Mouse (Mus musculus): Measurements from ENCODE around the gene Upf3b. TPM values are rescaled to one million over a fixed set of nuclear protein-coding genes. Genes with fewer than 3 reads are reported as not detected.
"Not testable (repeated sequence)": the region's sequence is repeated elsewhere in the genome, so short reads cannot be mapped to it uniquely, and the experiment has no call there.

Upf3b gene
- 24.5 and 24.7 TPM in 2 replicates for polyA plus RNA-seq (2016; fragmentation: Nextera tagmentation; extraction: Ambion mirVana)

- Histone ChIP-seq H3K27ac (peak within 1 kb of the TSS; percentile 59; the same call in 1 of the 2 replicates), H3K9ac (peak within 1 kb of the TSS; percentile 52), H3K4me1 (no peaks in the 10 kb centered on the region), H3K9me3 (no peaks in the 10 kb centered on the region), H3K36me3 (no peaks in the 10 kb centered on the region), H3K27me3 (replicated peaks) (peaks cover 2% of the 10 kb centered on the region; the same call in 1 of the 2 replicates), H3K4me2 (replicated peaks) (peak within 1 kb of the TSS; percentile 58), H3K4me3 (peak within 1 kb of the TSS; percentile 48)
- WGBS = 17% methylated on average over 30 of the region's 30 CpGs
- peak; percentile 98 for ATAC-seq (ENCODE audit: low FRiP score, low read depth)
Measured at GRCm38 (mm10) chrX:37110193-37110880, at the start of gene Upf3b. TSS of gene Upf3b (minus strand) at chrX:37110322.

GRCm38 (mm10) chrX:37157839-37158238, 47.7 kb upstream of the Upf3b start:
- Histone ChIP-seq H3K4me3 (no peak overlapping the region), H3K9me3 (no peaks in the 10 kb centered on the region), H3K27ac (no peak overlapping the region), H3K27me3 (replicated peaks) (no peaks in the 10 kb centered on the region), H3K36me3 (peaks cover 5% of the 10 kb centered on the region; the same call in 1 of the 2 replicates), H3K4me2 (replicated peaks) (no peak overlapping the region), H3K4me1 (no peaks in the 10 kb centered on the region), H3K9ac (no peak overlapping the region)
- ATAC-seq (ENCODE audit: low FRiP score, low read depth) = no peak
- 65% methylated on average over 4 of the region's 4 CpGs for WGBS

GRCm38 (mm10) chrX:37144954-37145353, 34.8 kb upstream of the Upf3b start:
- Histone ChIP-seq H3K4me2 (replicated peaks) (no peak overlapping the region), H3K36me3 (peaks cover 6% of the 10 kb centered on the region), H3K9ac (no peak overlapping the region), H3K4me1 (no peaks in the 10 kb centered on the region), H3K27me3 (replicated peaks) (no peaks in the 10 kb centered on the region), H3K4me3 (no peak overlapping the region), H3K9me3 (no peaks in the 10 kb centered on the region), H3K27ac (no peak overlapping the region)
- no peak for ATAC-seq (ENCODE audit: low FRiP score, low read depth)
- 96% methylated on average over 2 of the region's 2 CpGs for WGBS

GRCm38 (mm10) chrX:37144498-37144897, 34.4 kb upstream of the Upf3b start:
- not testable (repeated sequence) for H3K27ac ChIP-seq; ATAC-seq (ENCODE audit: low FRiP score, low read depth); H3K4me1 ChIP-seq; H3K27me3 ChIP-seq (replicated peaks); H3K36me3 ChIP-seq; H3K4me2 ChIP-seq (replicated peaks); H3K9ac ChIP-seq; H3K4me3 ChIP-seq; H3K9me3 ChIP-seq
- 33% methylated on average over 1 of the region's 4 CpGs for WGBS

- 89% methylated on average over 3 of the region's 3 CpGs for WGBS
- Histone ChIP-seq H3K27ac (no peak overlapping the region), H3K4me1 (no peaks in the 10 kb centered on the region), H3K4me2 (replicated peaks) (no peak overlapping the region), H3K9ac (no peak overlapping the region), H3K4me3 (no peak overlapping the region), H3K27me3 (replicated peaks) (no peaks in the 10 kb centered on the region), H3K9me3 (no peaks in the 10 kb centered on the region), H3K36me3 (peaks cover 6% of the 10 kb centered on the region)
- ATAC-seq (ENCODE audit: low FRiP score, low read depth) = no peak
Measured at GRCm38 (mm10) chrX:37141732-37142131, 31.6 kb upstream of the Upf3b start.

GRCm38 (mm10) chrX:37126671-37127358, 16.7 kb upstream of the Upf3b start, which contains the start of gene Nkap:
TSS of gene Nkap (plus strand) at chrX:37126795.
- H3K9ac ChIP-seq = peak within 1 kb of the TSS; percentile 68
- H3K9me3 ChIP-seq = no peaks in the 10 kb centered on the region
- ATAC-seq (ENCODE audit: low FRiP score, low read depth) = peak; percentile 90
- peak within 1 kb of the TSS; percentile 57 for H3K4me2 ChIP-seq (replicated peaks)
- H3K27me3 ChIP-seq (replicated peaks) = no peaks in the 10 kb centered on the region
- 14% methylated on average over 58 of the region's 58 CpGs for WGBS
- H3K4me3 ChIP-seq = peak within 1 kb of the TSS; percentile 60
- H3K4me1 ChIP-seq = peaks cover 4% of the 10 kb centered on the region
- H3K27ac ChIP-seq = peak within 1 kb of the TSS; percentile 42; the same call in 1 of the 2 replicates
- no peaks in the 10 kb centered on the region for H3K36me3 ChIP-seq

GRCm38 (mm10) chrX:37125511-37125910, 15.4 kb upstream of the Upf3b start:
- 96% methylated on average over 7 of the region's 7 CpGs for WGBS
- H3K36me3 ChIP-seq = no peaks in the 10 kb centered on the region

GRCm38 (mm10) chrX:37120212-37120611, 10.1 kb upstream of the Upf3b start:
- no peak overlapping the region for H3K9ac ChIP-seq
- H3K27me3 ChIP-seq (replicated peaks) = peaks cover 7% of the 10 kb centered on the region; the same call in 1 of the 2 replicates
- H3K36me3 ChIP-seq = no peaks in the 10 kb centered on the region
- H3K9me3 ChIP-seq = no peaks in the 10 kb centered on the region
- no peak overlapping the region for H3K4me3 ChIP-seq
- H3K27ac ChIP-seq = no peak overlapping the region
- 72% methylated on average over 5 of the region's 5 CpGs for WGBS
- ATAC-seq (ENCODE audit: low FRiP score, low read depth) = no peak
- no peak overlapping the region for H3K4me2 ChIP-seq (replicated peaks)
- no peaks in the 10 kb centered on the region for H3K4me1 ChIP-seq

More at GRCm38 (mm10) chrX:37125511-37125910, 15.4 kb upstream of the Upf3b start:
- Histone ChIP-seq H3K4me3 (no peak overlapping the region), H3K27ac (no peak overlapping the region), H3K27me3 (replicated peaks) (no peaks in the 10 kb centered on the region), H3K4me2 (replicated peaks) (no peak overlapping the region), H3K4me1 (peaks cover 4% of the 10 kb centered on the region), H3K9me3 (no peaks in the 10 kb centered on the region), H3K9ac (no peak overlapping the region)
- no peak for ATAC-seq (ENCODE audit: low FRiP score, low read depth)

- Histone ChIP-seq H3K9ac (no peak overlapping the region), H3K4me1 (no peaks in the 10 kb centered on the region), H3K36me3 (no peaks in the 10 kb centered on the region), H3K27me3 (replicated peaks) (peaks cover 8% of the 10 kb centered on the region; the same call in 1 of the 2 replicates), H3K4me3 (no peak overlapping the region), H3K27ac (no peak overlapping the region), H3K9me3 (no peaks in the 10 kb centered on the region), H3K4me2 (replicated peaks) (no peak overlapping the region)
- ATAC-seq (ENCODE audit: low FRiP score, low read depth) = no peak
- WGBS = 65% methylated on average over 3 of the region's 3 CpGs
Measured at GRCm38 (mm10) chrX:37119585-37119984, 9.5 kb upstream of the Upf3b start.

GRCm38 (mm10) chrX:37117085-37117484, 7.0 kb upstream of the Upf3b start:
- H3K27me3 ChIP-seq (replicated peaks) = peaks cover 8% of the 10 kb centered on the region; the same call in 1 of the 2 replicates
- no peak overlapping the region for H3K4me2 ChIP-seq (replicated peaks)
- H3K9me3 ChIP-seq = no peaks in the 10 kb centered on the region
- H3K27ac ChIP-seq = no peak overlapping the region
- WGBS = no CpG with 5 or more reads among the region's 5 CpGs
- ATAC-seq (ENCODE audit: low FRiP score, low read depth) = no peak
- no peaks in the 10 kb centered on the region for H3K4me1 ChIP-seq
- H3K4me3 ChIP-seq = no peak overlapping the region
- no peaks in the 10 kb centered on the region for H3K36me3 ChIP-seq
- H3K9ac ChIP-seq = no peak overlapping the region

- Histone ChIP-seq H3K36me3 (no peaks in the 10 kb centered on the region), H3K4me1 (no peaks in the 10 kb centered on the region), H3K27me3 (replicated peaks) (peaks cover 5% of the 10 kb centered on the region; the same call in 1 of the 2 replicates), H3K9me3 (no peaks in the 10 kb centered on the region), H3K4me2 (replicated peaks) (no peak overlapping the region), H3K4me3 (no peak overlapping the region), H3K27ac (no peak overlapping the region), H3K9ac (no peak overlapping the region)
- 78% methylated on average over 4 of the region's 4 CpGs for WGBS
- no peak for ATAC-seq (ENCODE audit: low FRiP score, low read depth)
Measured at GRCm38 (mm10) chrX:37110881-37111193, 715 bp upstream of the Upf3b start.

- WGBS = 14% methylated on average over 27 of the region's 27 CpGs
- H3K4me1 ChIP-seq = no peaks in the 10 kb centered on the region
- ATAC-seq (ENCODE audit: low FRiP score, low read depth) = peak; percentile 85
Measured at GRCm38 (mm10) chrX:37109526-37110192, 463 bp downstream of the Upf3b start.

More at GRCm38 (mm10) chrX:37109526-37110192, 463 bp downstream of the Upf3b start:
- H3K4me2 ChIP-seq (replicated peaks) = peak overlapping the region; percentile 58
- no peaks in the 10 kb centered on the region for H3K36me3 ChIP-seq
- H3K27me3 ChIP-seq (replicated peaks) = no peaks in the 10 kb centered on the region
- peak overlapping the region; percentile 52 for H3K9ac ChIP-seq
- peak overlapping the region; percentile 59; the same call in 1 of the 2 replicates for H3K27ac ChIP-seq
- no peaks in the 10 kb centered on the region for H3K9me3 ChIP-seq
- peak overlapping the region; percentile 48 for H3K4me3 ChIP-seq
